Mouse (Mus musculus): ENCODE measurements around the gene Ptges3l. TPM values are rescaled to one million over a fixed set of nuclear protein-coding genes. Genes with fewer than 3 reads are reported as not detected.
"Not testable (repeated sequence)": the region's sequence is repeated elsewhere in the genome, so short reads cannot be mapped to it uniquely, and the experiment has no call there.

Ptges3l gene
- 100 to 1,000 TPM in 1 of 2 experiments, 10 to 100 TPM in 1; 83.5 to 111 TPM for total RNA-seq (2021)
- long read RNA-seq, experiment 1, transcript Ptges3l-203 (7 exons, 853 nt): major isoform, 112 of 174 reads
- long read RNA-seq, experiment 1, transcript Ptges3l-202 (6 exons, 1,463 nt): minor isoform, 14 of 174 reads
- long read RNA-seq, experiment 1, partial matches to known transcripts: 26 of 174 reads
- long read RNA-seq, experiment 1, other reads (novel, unspliced or antisense): 22 of 174 reads
- long read RNA-seq, experiment 2, transcript Ptges3l-203 (7 exons, 853 nt): major isoform, 115 of 171 reads
- long read RNA-seq, experiment 2, transcript Ptges3l-202 (6 exons, 1,463 nt): minor isoform, 11 of 171 reads
- long read RNA-seq, experiment 2, partial matches to known transcripts: 22 of 171 reads
- long read RNA-seq, experiment 2, other reads (novel, unspliced or antisense): 22 of 171 reads

GRCm38 (mm10) chr11:101424925-101425813 is at the start of gene Ptges3l, which contains the start of gene Rundc1:
Gene Ptges3l (minus strand): TSS chr11:101425333.
Gene Rundc1 (plus strand): TSS chr11:101425085.
- intact Hi-C loops (cut with DNase I): no loop called here

GRCm38 (mm10) chr11:101474298-101474697 is 49.2 kb upstream of the Ptges3l start:
- intact Hi-C loops (cut with DNase I): loop anchor here (5.0 kb wide), 1 partner anchor 73 kb away; no protein-coding TSS in a partner anchor
- DNase-seq: no peak

More at GRCm38 (mm10) chr11:101424925-101425813, at the start of gene Ptges3l, which contains the start of gene Rundc1:
- peak; percentile 96 to 99 for DNase-seq

DNA sequence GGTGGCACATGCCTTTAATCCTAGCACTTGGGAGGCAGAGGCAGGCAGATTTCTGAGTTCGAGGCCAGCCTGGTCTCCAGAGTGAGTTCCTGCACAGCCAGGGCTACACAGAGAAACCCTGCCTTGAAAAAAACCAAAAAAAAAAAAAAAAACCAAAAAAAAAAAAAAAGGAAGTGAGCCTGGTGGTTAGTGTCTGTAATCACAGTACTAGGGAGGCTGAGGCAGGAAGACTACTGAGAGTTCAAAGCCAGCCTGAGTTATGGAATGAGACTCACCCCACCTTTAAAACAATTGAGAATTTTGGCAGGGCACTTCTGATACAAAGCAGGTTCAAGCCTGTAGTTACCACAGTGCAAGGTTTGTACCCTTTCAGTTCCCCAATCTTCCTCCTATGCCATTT is 48.6 kb upstream of the Ptges3l start:
- intact Hi-C loops (cut with DNase I): loop anchor here (5.0 kb wide), 1 partner anchor 74 kb away; no protein-coding TSS in a partner anchor
- not testable (repeated sequence) for DNase-seq

DNA sequence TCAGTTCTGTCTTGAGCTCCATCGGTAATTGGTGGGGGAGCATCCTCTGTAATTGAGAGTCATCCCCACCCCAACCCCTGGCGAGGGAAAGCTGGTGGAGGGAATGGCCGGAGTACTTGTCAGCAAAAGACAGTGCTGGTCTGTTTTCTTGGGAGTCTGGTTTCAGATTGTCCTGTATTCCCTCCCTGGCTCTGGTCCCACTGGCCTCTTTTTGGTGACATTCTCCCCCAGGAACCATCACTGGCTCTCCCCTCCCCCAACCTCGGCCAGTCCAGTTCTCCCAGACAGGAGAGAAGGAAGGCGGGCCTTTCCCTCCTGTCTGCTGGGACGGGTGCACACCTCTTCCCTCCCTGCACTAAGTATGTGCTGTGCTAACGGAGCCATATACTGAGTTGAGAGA is 47.2 kb upstream of the Ptges3l start:
- intact Hi-C loops (cut with DNase I): loop anchor here (5.0 kb wide), 1 partner anchor 75 kb away; no protein-coding TSS in a partner anchor
- no peak for DNase-seq

DNA sequence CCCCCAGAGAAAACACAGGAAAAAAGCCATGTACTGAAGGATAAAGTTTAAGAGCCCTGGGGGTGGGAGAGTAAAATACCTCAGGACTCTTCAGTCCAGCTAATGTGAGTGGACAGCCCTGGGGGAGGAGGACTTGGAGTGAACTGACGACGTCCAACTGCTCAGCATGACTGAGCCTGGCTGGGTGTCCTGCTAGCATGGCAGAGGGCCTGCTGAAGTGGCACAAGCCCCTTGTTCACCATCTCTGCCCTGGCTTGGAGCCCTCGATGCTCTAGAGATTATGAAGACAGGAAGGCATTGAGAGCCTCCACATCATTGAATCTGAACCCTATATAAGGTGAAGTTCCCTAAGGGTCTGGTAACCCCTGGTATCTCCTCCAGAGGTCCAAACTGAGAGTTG is 46.8 kb upstream of the Ptges3l start:
- intact Hi-C loops (cut with DNase I): loop anchor here (5.0 kb wide), 1 partner anchor 75 kb away; no protein-coding TSS in a partner anchor
- DNase-seq: no peak

DNA sequence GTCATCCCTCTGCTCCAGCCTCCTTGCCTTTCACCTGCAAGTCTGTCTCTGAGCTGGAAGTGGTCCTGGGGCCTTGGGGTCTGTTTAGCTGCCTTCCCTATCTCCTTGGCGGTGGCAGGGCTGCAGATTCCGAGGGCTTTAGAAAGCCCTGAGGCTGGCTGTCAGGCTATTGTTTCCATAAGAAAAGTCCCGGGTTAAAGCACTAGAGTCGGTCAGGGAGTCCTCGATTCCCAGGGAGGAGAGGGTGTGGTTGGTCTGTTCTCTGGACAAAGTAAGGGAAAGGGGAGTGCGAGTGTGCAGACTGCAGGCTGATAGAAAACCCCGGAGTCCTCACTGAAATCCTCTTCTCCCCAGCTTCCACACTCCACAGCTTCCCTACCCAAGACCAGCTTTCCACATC is 45.1 kb upstream of the Ptges3l start:
- DNase-seq: no peak
- intact Hi-C loops (cut with DNase I): loop anchor here (5.0 kb wide), 1 partner anchor 77 kb away; no protein-coding TSS in a partner anchor

DNA sequence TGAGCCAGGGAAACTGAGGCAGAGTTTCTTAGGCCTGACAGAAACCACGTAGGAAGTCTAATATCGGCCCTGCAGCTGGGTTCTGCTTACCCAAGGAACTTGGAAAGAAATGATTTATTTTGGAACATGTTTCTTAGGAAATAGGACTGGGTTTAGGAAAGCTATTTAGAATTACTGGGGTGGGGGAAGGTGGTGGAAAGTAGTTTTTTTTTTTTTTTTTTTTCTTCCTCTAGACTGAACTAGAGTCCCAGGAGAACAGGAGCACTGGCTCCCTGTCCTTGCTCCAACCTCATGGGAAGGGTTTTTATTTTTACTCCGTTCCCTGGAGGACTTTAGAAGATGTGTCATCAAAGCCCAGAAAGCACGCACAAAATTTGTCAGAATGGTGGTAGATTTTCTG is 44.0 kb upstream of the Ptges3l start:
- intact Hi-C loops (cut with DNase I): no loop called here

DNA sequence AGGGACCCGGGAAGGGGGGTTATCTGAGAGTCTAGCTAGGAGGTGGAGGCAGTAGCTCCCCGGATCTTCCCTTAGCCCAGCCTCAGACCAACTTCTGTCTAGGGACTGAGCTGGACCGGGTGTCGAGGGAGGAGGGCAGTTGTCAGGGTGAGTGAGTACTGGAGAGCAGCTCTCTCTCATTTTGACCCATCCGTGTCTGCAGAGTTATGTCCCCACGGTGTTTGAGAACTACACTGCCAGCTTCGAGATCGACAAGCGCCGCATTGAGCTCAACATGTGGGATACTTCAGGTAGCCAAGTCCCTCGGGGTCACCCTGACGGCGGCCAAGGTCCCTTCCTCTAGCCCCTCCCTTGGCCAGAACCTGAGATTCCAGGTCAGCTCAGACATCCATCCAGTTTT is 43.6 kb upstream of the Ptges3l start:
- no peak for DNase-seq
- intact Hi-C loops (cut with DNase I): no loop called here

More for the DNA sequence above, 44.0 kb upstream of the Ptges3l start:
- no peak for DNase-seq

GRCm38 (mm10) chr11:101468263-101468688 is 43.1 kb upstream of the Ptges3l start:
- intact Hi-C loops (cut with DNase I): no loop called here
- DNase-seq: peak in 1 of 2 experiments; percentile 13

- peak; percentile 54 to 56 for DNase-seq
- intact Hi-C loops (cut with DNase I): no loop called here
These were observed 42.5 kb upstream of the Ptges3l start for GRCm38 (mm10) chr11:101467477-101468262.

- intact Hi-C loops (cut with DNase I); DNase-seq: not testable (repeated sequence)
These were observed 41.4 kb upstream of the Ptges3l start for GRCm38 (mm10) chr11:101466552-101466950.

- intact Hi-C loops (cut with DNase I): no loop called here
- peak; percentile 65 to 66 for DNase-seq
These were observed 40.9 kb upstream of the Ptges3l start, which contains the start of gene Vat1 for GRCm38 (mm10) chr11:101465869-101466551. Gene Vat1 (minus strand): TSS chr11:101466230.

DNA sequence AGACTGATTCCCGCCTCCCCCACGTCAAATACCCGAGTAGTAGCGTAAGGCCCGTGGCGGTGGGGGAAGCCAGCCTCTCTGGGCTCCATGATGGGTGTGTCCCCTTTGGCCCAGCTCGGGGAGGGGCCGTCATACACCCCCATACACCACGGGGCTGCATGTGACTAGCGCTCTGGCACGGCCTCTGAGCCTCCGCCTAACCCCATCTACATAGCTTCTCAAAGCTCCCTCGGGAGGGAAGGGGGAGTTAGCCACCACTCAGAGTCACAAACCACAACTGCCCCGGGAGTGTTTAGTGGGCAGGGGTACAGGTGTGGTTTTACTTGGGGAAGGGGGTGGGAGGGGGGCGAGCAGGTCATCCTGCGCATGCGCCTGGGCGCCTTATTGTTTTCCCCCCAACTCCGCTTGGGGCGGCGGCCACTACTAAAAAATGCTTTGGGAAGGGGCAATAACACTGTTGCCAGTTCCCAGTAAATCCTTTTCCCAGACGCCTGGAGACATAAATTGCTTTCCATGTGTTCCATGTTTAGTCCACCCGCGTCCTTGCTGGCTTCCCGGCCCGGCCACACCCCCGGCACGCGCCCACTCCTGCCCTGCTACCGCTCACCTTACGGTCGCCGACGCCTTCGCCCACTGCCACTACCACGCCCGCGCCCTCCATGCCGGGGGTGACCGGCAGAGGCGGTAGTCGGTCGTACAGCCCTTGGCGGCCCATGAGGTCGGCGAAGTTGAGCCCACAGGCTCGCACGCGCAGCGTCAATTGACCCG is 40.2 kb upstream of the Ptges3l start:
- intact Hi-C loops (cut with DNase I): no loop called here

DNA sequence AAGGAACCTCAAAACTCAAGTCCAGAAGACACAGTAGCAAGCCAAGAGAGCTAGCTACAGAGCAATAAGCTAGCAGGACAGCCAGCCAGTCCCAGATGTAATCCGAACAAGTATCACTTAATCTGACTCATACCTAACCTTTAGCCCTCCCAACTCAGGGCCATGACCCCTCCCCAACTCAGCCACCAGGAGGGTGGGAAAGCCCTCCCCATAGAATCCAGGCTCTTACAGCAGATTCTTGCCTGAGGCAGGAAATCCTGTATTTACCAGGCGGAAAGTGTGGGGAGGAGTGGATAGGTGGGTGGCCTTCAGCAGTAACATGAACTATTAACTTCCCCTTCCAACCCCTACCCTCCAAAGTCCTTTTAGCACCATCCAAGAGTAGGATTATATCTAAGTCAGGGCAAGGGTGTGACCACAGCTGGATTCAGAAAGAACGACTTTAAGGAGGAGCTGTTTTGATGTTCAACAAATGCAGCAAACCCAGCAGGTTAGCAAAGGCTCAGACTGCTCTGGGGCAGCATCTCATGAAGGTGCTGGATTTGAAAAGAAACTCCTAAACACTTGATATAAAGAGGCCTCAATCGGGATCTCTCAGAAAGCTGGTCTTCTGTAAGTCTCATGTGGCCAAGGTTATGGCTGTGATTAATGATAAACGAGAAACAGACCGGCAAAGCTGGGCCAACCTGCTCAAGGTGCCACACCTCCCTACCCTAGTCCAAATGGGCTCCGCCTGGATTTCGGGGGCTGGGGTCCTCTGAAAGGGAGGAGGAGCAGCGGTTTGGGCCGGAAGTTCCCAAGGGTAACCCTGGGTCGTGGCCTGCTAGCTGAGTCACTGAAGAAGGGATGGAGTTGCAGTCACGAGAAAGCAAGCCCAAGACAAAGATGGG is 39.3 kb upstream of the Ptges3l start, which contains the start of gene Rnd2:
TSS of gene Rnd2 (plus strand) at position 789 of the 890 bp plus-strand sequence.
- no peak for DNase-seq
- intact Hi-C loops (cut with DNase I): no loop called here

More for the DNA sequence above, 40.2 kb upstream of the Ptges3l start:
- DNase-seq: peak; percentile 73 to 74

DNA sequence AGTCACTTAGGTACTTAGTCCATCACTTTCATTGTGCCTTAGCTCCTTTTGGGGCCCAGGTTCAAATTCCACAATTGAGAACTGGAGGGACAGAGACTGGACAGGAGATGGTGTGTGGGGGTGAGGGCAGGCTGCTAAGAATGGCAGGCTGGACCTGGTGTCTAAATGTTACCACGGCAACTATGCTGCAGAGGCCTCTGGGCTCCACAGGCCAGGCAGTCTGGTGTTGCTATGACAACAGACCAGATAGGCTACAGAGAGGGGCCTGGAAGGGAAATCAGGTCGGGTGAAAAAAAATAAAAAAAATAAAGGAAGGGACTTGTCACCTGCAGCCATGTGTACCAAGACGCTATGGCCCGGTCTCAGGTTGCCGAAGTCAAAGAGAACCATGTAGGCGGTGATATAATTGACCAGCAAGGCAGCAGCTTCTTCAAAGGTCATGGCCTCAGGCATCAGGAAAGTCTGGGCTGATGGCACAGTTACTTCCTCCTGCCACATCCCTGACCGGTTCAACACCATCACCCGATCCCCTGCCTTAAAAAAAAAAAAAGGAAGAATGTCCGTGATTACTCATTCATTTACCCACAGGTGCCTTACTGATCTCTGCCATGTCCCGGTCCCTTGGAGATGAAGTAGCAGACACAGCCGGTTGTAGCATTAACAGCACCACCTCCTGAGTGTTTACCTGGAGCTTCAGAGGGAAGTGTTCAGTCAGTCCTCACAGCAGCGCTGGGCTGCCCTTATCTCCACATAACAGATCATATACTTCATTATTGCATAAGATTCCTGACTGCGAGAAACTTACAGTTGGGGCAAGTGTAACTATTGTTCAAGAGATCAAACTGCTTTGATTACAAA is 37.7 kb upstream of the Ptges3l start:
- no peak for DNase-seq
- intact Hi-C loops (cut with DNase I): no loop called here

DNA sequence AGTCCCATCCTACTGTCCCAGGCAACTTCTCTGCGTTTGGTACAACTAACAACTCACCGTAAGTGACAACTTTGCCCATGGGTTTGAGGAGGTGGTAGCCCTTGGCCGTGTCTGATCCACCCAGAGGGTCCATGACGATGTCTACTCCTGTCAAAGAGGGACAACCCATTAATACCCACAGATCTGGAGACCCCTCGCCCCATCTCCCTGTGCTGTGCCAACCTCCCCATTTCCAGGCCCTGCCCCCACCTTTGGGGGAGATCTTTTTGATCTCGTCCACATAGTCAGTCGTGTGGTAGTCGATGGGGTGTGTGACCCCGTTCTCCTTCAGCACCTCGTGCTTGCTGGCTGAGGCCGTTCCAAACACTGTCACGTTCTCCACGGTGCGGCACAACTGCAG is 37.0 kb upstream of the Ptges3l start:
- intact Hi-C loops (cut with DNase I): no loop called here
- no peak for DNase-seq
